Mouse (Mus musculus): ENCODE data around the gene Lamtor4. TPM values are rescaled to one million over a fixed set of nuclear protein-coding genes. Genes with fewer than 3 reads are reported as not detected.
A peak's percentile ranks its signal among the peaks of the same experiment; 100 is the strongest.

Gene Lamtor4
- polyA plus RNA-seq, 1 experiment = 97.7 TPM

DNA sequence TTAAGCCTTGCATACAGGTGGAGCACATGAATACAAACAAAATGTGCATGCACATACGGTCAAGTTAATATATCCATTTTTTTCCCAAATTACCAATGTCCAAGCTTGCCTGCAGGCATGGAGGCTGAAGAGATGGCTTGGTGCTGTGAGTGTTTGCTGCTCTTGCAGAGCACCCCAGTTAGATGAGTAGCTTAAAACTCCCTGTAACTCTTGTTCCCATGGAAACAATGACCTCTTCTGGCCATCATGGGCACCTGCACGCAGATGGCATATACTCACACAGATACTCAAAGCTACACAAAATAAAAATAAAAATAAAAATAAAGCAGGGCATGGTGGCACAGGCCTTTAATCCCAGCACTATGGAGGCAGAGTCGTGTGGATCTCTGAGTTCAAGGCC, 2.2 kb upstream of the Lamtor4 start:
- Histone ChIP-seq H3K27me3 (ENCODE audit: control insufficient read depth, insufficient read depth, insufficient read length) (no peaks in the 10 kb centered on the region), H3K79me2 (ENCODE audit: control insufficient read depth, insufficient read depth) (no peaks in the 10 kb centered on the region), H3K36me3 (ENCODE audit: control insufficient read depth, insufficient read depth) (no peaks in the 10 kb centered on the region), H3K4me2 (ENCODE audit: low read depth) (no peak overlapping the region), H3ac (ENCODE audit: control insufficient read depth, insufficient read length) (no peak overlapping the region), H3K4me3 (no peak overlapping the region)
- no peak for TF ChIP-seq TCF3 (IDR thresholded peaks at IDR 0.05; ENCODE audit: insufficient read length, low read depth)
- TF ChIP-seq POLR2A (IDR thresholded peaks at IDR 0.05; ENCODE audit: insufficient read length, low read depth) = no peak
- TF ChIP-seq POLR2AphosphoS2 (IDR thresholded peaks at IDR 0.05; ENCODE audit: insufficient read length, low read depth) = no peak
- TF ChIP-seq MYOD1 (IDR thresholded peaks at IDR 0.05; ENCODE audit: control insufficient read depth in 1 of 3, insufficient read length in 2 of 3, low read depth in 2 of 3) = no peak
- TF ChIP-seq SRF (IDR thresholded peaks at IDR 0.05; ENCODE audit: control insufficient read depth, insufficient read length, low read depth) = no peak
- TF ChIP-seq USF1 (IDR thresholded peaks at IDR 0.05; ENCODE audit: low read depth) = no peak
- no peak for TF ChIP-seq MAX (IDR thresholded peaks at IDR 0.05; ENCODE audit: low read depth)
- TF ChIP-seq MYOG (IDR thresholded peaks at IDR 0.05; ENCODE audit: control insufficient read depth in 1 of 3, insufficient read depth in 1 of 3, insufficient read length in 2 of 3, low read depth in 2 of 3) = no peak
- no peak for TF ChIP-seq CEBPB (IDR thresholded peaks at IDR 0.05; ENCODE audit: insufficient read depth, poor library complexity, severe bottlenecking)
- TF ChIP-seq E2F4 (IDR thresholded peaks at IDR 0.05; ENCODE audit: insufficient read depth) = no peak
- TF ChIP-seq REST (IDR thresholded peaks at IDR 0.05; ENCODE audit: insufficient read depth, insufficient read length) = no peak
- no peak for TF ChIP-seq TCF12 (IDR thresholded peaks at IDR 0.05; ENCODE audit: insufficient read depth, poor library complexity, severe bottlenecking)

DNA sequence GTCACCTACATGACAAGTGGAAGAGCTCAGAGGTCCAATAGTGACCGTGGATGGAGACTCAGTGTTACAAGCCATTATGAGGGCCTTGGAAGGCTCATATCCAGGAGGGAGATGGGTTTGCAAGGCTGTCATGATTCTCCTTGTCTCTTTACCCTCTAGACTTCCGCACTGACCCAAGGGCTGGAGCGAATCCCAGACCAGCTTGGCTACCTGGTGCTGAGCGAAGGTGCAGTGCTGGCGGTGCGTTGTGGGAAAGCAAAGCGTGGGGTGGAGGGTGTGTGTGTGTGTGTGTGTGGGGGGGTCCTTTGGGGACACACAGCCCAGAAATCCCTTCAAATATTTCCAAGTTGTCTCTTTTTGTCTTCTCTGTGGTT, 799 bp downstream of the Lamtor4 start:
- H3K27me3 ChIP-seq (ENCODE audit: control insufficient read depth, insufficient read depth, insufficient read length) = no peaks in the 10 kb centered on the region
- peak overlapping the region; percentile 46 for H3ac ChIP-seq (ENCODE audit: control insufficient read depth, insufficient read length)
- H3K4me2 ChIP-seq (ENCODE audit: low read depth) = peak overlapping the region; percentile 91
- TF ChIP-seq MAX (IDR thresholded peaks at IDR 0.05; ENCODE audit: low read depth) (no peak), POLR2AphosphoS2 (IDR thresholded peaks at IDR 0.05; ENCODE audit: insufficient read length, low read depth) (peak; percentile 29)
- H3K36me3 ChIP-seq (ENCODE audit: control insufficient read depth, insufficient read depth) = no peaks in the 10 kb centered on the region
- peak overlapping the region; percentile 76 for H3K4me3 ChIP-seq
- no peaks in the 10 kb centered on the region for H3K79me2 ChIP-seq (ENCODE audit: control insufficient read depth, insufficient read depth)

DNA sequence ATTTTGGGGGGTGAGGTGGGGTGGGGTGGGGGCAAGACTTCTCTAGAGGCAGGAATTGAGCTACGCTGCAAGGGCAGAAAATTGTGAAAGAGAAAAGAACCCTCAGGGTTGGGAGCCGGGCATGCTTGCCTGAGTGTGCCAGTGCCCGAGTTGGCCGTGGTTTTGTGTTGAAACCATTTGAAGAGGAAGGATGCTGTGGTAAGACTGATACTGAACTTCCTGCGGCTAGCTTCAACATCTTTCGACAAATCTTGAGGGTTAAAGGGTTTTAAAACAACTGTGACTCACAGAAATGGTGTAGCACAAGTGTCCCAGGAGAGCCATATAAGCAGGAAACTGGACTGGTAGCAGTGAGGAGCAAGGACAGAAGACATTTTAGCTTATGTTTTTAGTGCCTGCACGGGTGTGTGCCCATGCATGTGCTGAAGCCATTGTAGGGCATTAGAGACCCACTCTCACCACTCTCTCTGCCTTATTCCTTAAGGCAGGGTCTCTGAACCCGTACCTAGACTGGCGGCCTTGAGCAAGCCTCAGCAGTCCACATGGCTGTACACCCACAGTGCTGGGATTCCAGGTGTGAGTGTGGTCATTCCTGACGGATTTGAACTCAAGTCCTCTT, 1.8 kb downstream of the Lamtor4 start:
- H3K27me3 ChIP-seq (ENCODE audit: control insufficient read depth, insufficient read depth, insufficient read length) = no peaks in the 10 kb centered on the region
- H3K79me2 ChIP-seq (ENCODE audit: control insufficient read depth, insufficient read depth) = no peaks in the 10 kb centered on the region
- TF ChIP-seq MYOG (IDR thresholded peaks at IDR 0.05; ENCODE audit: control insufficient read depth in 1 of 3, insufficient read depth in 1 of 3, insufficient read length in 2 of 3, low read depth in 2 of 3) = no peak
- no peak for TF ChIP-seq POLR2AphosphoS2 (IDR thresholded peaks at IDR 0.05; ENCODE audit: insufficient read length, low read depth)
- no peak for TF ChIP-seq MYOD1 (IDR thresholded peaks at IDR 0.05; ENCODE audit: control insufficient read depth in 1 of 3, insufficient read length in 2 of 3, low read depth in 2 of 3)
- no peak for TF ChIP-seq E2F4 (IDR thresholded peaks at IDR 0.05; ENCODE audit: insufficient read depth)
- TF ChIP-seq TCF3 (IDR thresholded peaks at IDR 0.05; ENCODE audit: insufficient read length, low read depth) = no peak
- TF ChIP-seq CEBPB (IDR thresholded peaks at IDR 0.05; ENCODE audit: insufficient read depth, poor library complexity, severe bottlenecking) = no peak
- TF ChIP-seq TCF12 (IDR thresholded peaks at IDR 0.05; ENCODE audit: insufficient read depth, poor library complexity, severe bottlenecking) = no peak
- H3K4me3 ChIP-seq = no peak overlapping the region
- no peaks in the 10 kb centered on the region for H3K36me3 ChIP-seq (ENCODE audit: control insufficient read depth, insufficient read depth)
- no peak overlapping the region for H3K4me2 ChIP-seq (ENCODE audit: low read depth)
- H3ac ChIP-seq (ENCODE audit: control insufficient read depth, insufficient read length) = no peak overlapping the region

DNA sequence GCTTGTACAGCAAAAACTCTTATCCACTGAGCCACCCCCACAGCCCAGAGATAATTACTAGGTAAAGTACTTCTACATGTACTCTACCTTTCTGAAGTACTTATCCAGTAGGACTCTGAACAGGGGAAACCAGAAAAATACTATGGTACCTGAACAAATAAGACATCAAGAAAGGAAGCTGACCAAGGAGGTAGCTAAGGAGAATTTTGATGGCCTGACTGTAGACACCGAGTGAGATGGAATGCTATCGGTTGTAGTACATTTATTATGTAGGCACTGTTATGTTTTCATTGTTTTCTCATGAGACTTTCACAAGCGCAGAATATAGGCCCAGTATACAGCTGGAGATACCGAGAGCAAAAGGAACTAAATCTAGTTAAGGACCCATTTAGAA, 2.3 kb downstream of the Lamtor4 start:
- TF ChIP-seq MYOD1 (IDR thresholded peaks at IDR 0.05; ENCODE audit: control insufficient read depth in 1 of 3, insufficient read length in 2 of 3, low read depth in 2 of 3) (no peak), REST (IDR thresholded peaks at IDR 0.05; ENCODE audit: insufficient read depth, insufficient read length) (no peak), POLR2AphosphoS2 (IDR thresholded peaks at IDR 0.05; ENCODE audit: insufficient read length, low read depth) (no peak), MAX (IDR thresholded peaks at IDR 0.05; ENCODE audit: low read depth) (no peak), USF1 (IDR thresholded peaks at IDR 0.05; ENCODE audit: low read depth) (no peak), E2F4 (IDR thresholded peaks at IDR 0.05; ENCODE audit: insufficient read depth) (no peak), TCF12 (IDR thresholded peaks at IDR 0.05; ENCODE audit: insufficient read depth, poor library complexity, severe bottlenecking) (no peak), MYOG (IDR thresholded peaks at IDR 0.05; ENCODE audit: control insufficient read depth in 1 of 3, insufficient read depth in 1 of 3, insufficient read length in 2 of 3, low read depth in 2 of 3) (no peak), POLR2A (IDR thresholded peaks at IDR 0.05; ENCODE audit: insufficient read length, low read depth) (no peak), CEBPB (IDR thresholded peaks at IDR 0.05; ENCODE audit: insufficient read depth, poor library complexity, severe bottlenecking) (no peak), TCF3 (IDR thresholded peaks at IDR 0.05; ENCODE audit: insufficient read length, low read depth) (no peak), SRF (IDR thresholded peaks at IDR 0.05; ENCODE audit: control insufficient read depth, insufficient read length, low read depth) (no peak)
- no peak overlapping the region for H3ac ChIP-seq (ENCODE audit: control insufficient read depth, insufficient read length)

DNA sequence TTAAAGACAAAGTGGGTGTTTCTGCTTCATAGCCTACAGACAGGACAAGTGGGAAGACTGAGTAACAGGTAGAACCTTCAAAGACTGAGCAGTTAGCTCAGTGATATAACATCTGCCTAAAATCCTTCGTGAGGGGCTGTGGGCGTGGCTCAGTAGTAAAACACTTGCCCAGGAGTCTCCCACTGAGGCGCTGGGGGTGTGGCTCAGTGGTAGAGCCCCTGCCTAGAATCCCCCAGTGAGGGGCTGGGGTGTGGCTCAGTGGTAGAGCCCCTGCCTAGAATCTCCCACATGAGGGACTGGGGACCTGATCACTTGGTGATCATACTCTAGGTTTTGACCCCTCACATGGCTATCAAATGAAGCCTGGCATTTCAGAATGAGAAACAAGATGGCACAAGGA, 2.8 kb downstream of the Lamtor4 start:
- H3K79me2 ChIP-seq (ENCODE audit: control insufficient read depth, insufficient read depth) = no peaks in the 10 kb centered on the region
- no peak overlapping the region for H3ac ChIP-seq (ENCODE audit: control insufficient read depth, insufficient read length)
- no peaks in the 10 kb centered on the region for H3K36me3 ChIP-seq (ENCODE audit: control insufficient read depth, insufficient read depth)
- H3K4me2 ChIP-seq (ENCODE audit: low read depth) = no peak overlapping the region
- no peak overlapping the region for H3K4me3 ChIP-seq
- H3K27me3 ChIP-seq (ENCODE audit: control insufficient read depth, insufficient read depth, insufficient read length) = no peaks in the 10 kb centered on the region
- no peak for TF ChIP-seq USF1 (IDR thresholded peaks at IDR 0.05; ENCODE audit: low read depth)
- no peak for TF ChIP-seq MAX (IDR thresholded peaks at IDR 0.05; ENCODE audit: low read depth)
- no peak for TF ChIP-seq MYOG (IDR thresholded peaks at IDR 0.05; ENCODE audit: control insufficient read depth in 1 of 3, insufficient read depth in 1 of 3, insufficient read length in 2 of 3, low read depth in 2 of 3)
- no peak for TF ChIP-seq MYOD1 (IDR thresholded peaks at IDR 0.05; ENCODE audit: control insufficient read depth in 1 of 3, insufficient read length in 2 of 3, low read depth in 2 of 3)
- TF ChIP-seq TCF12 (IDR thresholded peaks at IDR 0.05; ENCODE audit: insufficient read depth, poor library complexity, severe bottlenecking) = no peak
- no peak for TF ChIP-seq SRF (IDR thresholded peaks at IDR 0.05; ENCODE audit: control insufficient read depth, insufficient read length, low read depth)
- no peak for TF ChIP-seq POLR2A (IDR thresholded peaks at IDR 0.05; ENCODE audit: insufficient read length, low read depth)
- TF ChIP-seq TCF3 (IDR thresholded peaks at IDR 0.05; ENCODE audit: insufficient read length, low read depth) = no peak
- TF ChIP-seq CEBPB (IDR thresholded peaks at IDR 0.05; ENCODE audit: insufficient read depth, poor library complexity, severe bottlenecking) = no peak
- no peak for TF ChIP-seq POLR2AphosphoS2 (IDR thresholded peaks at IDR 0.05; ENCODE audit: insufficient read length, low read depth)
- TF ChIP-seq REST (IDR thresholded peaks at IDR 0.05; ENCODE audit: insufficient read depth, insufficient read length) = no peak

More for the DNA sequence above, 2.3 kb downstream of the Lamtor4 start:
- H3K36me3 ChIP-seq (ENCODE audit: control insufficient read depth, insufficient read depth) = no peaks in the 10 kb centered on the region
- H3K27me3 ChIP-seq (ENCODE audit: control insufficient read depth, insufficient read depth, insufficient read length) = no peaks in the 10 kb centered on the region
- no peak overlapping the region for H3K4me2 ChIP-seq (ENCODE audit: low read depth)
- H3K79me2 ChIP-seq (ENCODE audit: control insufficient read depth, insufficient read depth) = no peaks in the 10 kb centered on the region
- no peak overlapping the region for H3K4me3 ChIP-seq

Measured in myocyte (in vitro differentiated cells).